Mouse (Mus musculus): Measurements from ENCODE around the gene Cmas.

Cmas gene

DNA sequence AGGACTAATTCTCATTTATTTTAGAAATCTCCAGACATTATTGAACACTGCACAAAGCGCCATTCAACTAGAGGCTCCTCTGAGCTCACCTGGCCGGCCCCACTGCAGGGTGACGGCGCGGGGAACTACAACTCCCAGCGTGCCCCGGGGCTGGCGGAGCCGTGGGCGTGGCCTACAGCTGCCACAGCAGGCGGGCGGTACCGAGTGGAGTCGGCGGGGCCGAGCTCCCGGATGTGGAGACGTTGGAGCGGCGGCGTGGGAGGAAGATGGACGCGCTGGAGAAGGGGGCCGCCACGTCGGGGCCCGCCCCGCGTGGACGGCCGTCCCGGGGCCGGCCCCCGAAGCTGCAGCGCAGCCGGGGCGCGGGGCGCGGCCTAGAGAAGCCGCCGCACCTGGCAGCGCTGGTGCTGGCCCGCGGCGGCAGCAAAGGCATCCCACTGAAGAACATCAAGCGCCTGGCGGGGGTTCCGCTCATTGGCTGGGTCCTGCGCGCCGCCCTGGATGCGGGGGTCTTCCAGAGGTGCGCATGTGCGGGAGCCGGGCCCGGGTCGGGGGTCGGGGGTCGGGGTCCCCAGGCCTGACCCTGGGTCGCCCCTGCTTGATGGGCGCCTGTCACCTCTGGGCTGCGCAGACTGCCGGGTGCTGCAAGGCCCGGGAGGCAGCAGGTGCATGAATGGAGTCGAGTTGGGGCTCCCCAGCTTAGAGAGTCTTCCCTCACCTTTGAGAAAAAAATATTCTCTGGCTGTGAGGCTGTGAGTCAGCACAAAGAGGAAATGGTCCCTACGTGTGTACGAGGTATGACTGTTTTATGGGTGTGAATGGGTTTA, at the start of gene Cmas:
Cmas (plus strand) TSS at position 180 of the 827 bp plus-strand sequence.
- DNase-seq (ENCODE audit: low read depth, low spot score), result peak; percentile 67

DNA sequence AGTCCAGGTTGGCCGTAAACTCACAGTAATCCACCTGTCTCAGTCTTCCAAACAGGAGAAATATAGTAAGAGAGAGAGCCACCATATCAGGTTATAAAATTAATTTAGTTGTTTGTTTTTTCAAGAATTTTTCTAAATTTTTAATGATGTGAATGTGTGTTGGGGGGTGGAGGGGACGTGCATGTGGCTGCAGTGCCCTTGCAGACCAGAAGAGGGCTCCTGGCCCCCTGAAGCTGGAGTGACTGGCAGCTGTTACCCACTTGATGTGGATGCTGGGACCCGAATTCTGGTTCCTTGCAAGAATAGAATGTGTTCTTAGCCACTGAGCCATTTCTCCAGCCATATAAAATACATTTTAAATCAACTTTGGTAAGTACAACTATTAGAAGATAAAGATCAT, 49.8 kb upstream of the Cmas start:
- no peak for DNase-seq (ENCODE audit: low read depth, low spot score)

GRCm38 (mm10) chr6:142708369-142708768, 48.1 kb upstream of the Cmas start:
- DNase-seq (ENCODE audit: low read depth, low spot score), result no peak

DNA sequence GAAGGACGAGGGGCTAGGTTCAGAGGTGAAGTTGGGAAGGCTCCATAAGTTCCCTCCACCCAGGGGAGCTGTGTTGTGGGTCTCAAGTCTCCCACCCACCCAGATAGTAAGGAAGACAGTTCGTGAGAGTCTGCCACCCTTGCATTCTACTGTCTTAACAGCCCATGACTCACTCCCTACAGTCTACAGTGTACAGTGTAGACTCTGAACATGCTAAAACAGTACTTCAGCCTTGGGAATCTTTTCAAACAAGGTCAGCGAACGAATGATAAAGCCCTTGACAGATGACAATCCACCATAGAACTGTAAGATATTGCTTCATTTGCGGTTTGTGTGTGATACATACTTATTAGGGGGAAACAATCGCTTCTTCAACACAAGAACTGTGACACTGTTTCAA, 45.8 kb upstream of the Cmas start:
- DNase-seq (ENCODE audit: low read depth, low spot score), result no peak

DNA sequence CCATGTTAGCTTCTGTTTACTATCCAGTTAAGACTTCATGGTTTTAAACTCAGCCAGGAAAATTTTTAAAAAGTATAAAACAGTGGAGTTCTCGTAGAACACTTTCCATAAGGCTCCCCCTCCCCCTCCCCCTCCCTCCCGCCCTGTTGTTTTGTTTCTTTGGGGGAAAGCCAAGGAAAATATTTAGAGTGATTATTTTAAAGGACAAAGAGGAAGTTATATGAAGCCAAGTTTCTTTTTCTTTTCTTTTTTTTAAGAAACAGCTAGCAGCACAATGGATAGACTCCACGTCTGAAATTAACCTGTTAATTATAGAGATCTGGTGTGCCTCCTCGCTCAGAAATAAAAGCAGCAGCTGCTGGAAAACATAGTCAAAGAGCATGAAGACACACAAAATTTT, 45.4 kb upstream of the Cmas start:
- no peak for DNase-seq (ENCODE audit: low read depth, low spot score)

- no peak for DNase-seq (ENCODE audit: low read depth, low spot score)
Measured at GRCm38 (mm10) chr6:142715026-142715425, 41.5 kb upstream of the Cmas start.

DNA sequence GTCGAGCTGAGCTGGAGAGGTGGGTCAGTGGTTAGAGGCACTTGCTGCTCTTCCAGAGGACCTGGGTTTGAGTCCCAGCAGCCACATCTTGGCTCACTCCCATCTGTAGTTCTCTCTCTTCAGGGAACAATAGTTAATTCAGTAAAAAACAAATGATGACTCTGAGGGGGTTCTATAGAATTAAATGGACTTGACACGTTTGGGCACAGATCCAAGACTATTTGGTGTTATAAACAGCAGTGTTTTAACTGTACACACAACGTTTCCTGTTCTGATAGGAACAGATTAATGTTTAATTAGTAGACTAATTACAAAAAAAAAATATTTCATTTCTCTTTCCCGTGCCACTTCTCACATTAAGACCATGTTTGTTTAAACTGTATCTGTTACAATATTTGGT, 39.3 kb upstream of the Cmas start:
- DNase-seq (ENCODE audit: low read depth, low spot score), result no peak

DNA sequence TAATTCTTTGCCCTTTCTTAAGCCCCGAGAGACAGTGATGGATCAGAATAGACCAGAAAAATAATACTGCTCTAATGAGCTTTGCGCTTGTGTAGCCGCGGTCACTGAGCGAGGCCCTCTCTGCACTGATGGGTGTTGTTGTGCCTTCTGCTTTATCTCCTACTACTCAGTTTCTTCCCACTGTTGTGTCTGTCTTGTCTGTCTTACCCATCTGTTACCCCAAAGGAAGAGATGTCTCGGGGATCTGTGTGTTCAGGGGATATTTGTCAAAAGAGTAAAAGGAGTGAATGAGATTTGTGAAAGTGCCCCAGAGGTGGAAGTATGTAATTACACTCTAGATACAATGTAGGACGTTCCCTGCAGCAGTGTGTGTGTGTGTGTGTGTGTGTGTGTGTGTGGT, 38.3 kb upstream of the Cmas start:
- DNase-seq (ENCODE audit: low read depth, low spot score), result no peak

- no peak for DNase-seq (ENCODE audit: low read depth, low spot score)
Measured at GRCm38 (mm10) chr6:142720641-142721040, 35.8 kb upstream of the Cmas start.

- DNase-seq (ENCODE audit: low read depth, low spot score), result no peak
Measured at GRCm38 (mm10) chr6:142721731-142722130, 34.8 kb upstream of the Cmas start.

DNA sequence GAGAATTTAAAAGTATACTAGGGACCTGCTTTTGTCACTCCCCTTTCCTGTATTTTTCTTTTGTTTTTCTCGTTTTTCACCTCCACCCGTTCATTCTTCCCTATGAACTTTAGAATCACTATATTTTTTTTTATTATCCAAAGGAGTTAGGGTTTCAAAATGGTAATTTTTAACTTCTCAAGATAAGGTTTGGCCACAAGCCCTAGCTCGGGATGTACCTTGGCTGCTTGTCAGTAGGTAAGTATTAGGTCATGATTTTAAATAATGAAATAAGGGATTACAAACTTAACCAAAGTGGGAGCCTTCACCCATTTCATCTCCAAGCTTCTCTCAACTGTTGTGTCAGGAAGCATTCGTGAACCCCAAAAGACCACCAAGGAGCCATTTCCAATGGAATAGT, 30.5 kb upstream of the Cmas start:
- DNase-seq (ENCODE audit: low read depth, low spot score), result no peak

- peak; percentile 30 for DNase-seq (ENCODE audit: low read depth, low spot score)
Measured at GRCm38 (mm10) chr6:142732567-142733290, 23.8 kb upstream of the Cmas start.

DNA sequence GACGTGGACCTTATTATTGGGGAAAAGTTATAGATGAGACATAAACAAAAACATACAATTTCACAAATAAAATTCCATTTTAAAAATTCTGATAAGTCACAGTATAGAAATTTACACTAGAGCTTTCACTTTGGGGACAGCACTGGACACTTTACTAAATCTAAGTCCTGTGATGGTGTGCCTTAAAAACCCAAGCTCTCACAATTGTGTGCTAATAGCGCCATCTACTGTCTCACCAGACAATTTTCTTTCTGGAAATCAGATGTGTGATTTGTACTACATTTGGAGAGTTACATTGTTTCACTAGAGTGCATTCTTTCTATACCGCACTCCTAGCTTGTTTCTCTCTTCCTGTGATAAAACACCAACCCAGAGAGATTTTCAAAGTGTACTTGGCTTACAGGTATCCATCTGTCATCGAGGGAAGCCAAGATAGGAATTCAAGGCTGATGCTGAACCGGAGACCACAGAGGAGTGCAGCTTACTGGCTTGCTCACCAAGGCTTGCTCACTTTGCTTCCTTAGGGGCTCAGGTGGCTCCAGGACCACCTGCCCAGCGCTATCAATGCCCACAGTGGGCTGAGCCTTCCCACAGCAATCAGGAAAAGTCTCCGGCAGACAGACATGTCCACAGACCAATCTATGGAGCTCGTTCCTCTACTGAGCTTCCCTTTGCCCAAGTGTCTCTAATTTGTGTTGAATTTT, 21.0 kb upstream of the Cmas start:
- DNase-seq (ENCODE audit: low read depth, low spot score), result peak; percentile 42

DNA sequence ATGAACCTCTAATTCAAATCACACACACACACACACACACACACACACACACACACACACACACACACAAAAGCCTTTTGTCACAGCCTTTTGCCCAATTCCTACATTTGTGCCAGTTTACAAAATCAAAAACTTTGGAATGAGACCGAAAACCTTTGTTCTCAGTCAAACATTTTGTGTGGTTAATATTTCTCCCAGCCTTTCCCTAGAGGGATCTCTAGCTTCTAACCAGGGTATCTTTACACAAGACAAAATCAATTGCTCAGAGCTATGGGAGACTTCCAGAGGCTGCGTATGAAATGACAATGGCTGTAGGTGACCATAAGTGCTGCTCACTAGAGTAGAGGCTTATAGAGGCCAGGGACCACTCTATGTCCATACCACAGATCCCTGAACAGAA, 18.3 kb upstream of the Cmas start:
- DNase-seq (ENCODE audit: low read depth, low spot score), result no peak

DNA sequence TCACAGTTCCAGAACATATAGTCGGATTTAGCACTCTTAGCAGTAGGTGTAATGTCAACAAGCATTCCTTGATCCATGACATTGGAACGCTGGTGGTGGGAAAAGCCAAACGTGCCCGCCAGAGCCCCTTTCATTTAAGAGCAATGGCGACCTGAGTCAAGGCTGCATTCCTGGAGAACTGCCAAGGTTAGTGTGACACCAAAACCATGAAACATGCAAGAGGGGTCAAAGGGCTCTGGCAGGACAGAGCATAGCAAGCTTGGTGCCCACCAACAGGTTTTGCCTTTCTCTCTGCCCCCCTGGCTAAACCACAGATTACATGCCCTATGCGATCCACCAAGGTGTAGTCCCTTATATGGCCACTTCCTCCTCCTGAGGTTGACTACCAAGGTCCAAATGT, 17.8 kb upstream of the Cmas start:
- DNase-seq (ENCODE audit: low read depth, low spot score), result no peak

GRCm38 (mm10) chr6:142741763-142742162, 14.7 kb upstream of the Cmas start:
- no peak for DNase-seq (ENCODE audit: low read depth, low spot score)

GRCm38 (mm10) chr6:142743193-142743592, 13.3 kb upstream of the Cmas start:
- DNase-seq (ENCODE audit: low read depth, low spot score), result no peak

- no peak for DNase-seq (ENCODE audit: low read depth, low spot score)
Measured at GRCm38 (mm10) chr6:142745484-142745883, 11.0 kb upstream of the Cmas start.

DNA sequence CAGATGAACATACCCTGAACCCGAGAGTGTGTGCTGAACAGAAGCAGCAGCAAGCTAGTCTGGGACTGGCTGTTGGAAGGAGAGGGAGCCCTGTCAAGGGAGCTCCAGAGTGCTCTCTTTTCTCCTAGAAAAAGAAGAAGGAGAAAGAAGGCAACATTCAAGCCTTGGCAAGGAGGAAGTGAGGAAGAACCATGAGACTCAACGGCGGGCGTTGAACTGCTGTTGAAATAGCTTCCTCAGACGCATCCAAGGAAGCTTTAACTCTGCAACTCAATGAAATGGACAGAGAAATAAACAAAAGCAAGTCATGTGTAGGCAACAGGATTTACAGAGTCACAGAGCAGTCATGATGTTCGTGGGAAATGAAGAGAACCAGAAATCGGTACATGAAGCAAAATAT, 9.7 kb upstream of the Cmas start:
- DNase-seq (ENCODE audit: low read depth, low spot score), result no peak

DNA sequence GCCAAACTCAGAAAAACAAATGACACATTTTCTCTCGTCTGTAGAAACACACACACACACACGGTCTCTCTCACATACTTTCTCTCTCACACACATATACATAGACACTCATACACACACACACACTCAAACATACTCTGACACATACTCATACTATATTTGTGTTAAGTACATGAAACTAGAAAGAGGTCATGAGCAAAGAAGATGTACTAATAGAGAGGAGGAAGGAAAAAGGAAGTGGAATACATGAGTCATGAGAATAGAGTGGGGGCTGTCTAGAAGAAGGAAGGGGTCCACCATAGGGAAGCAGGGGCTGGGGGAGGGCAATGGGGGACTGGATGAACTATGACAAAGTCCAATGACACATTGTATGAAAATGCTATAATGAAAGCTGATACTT, 9.3 kb upstream of the Cmas start:
- no peak for DNase-seq (ENCODE audit: low read depth, low spot score)

GRCm38 (mm10) chr6:142748057-142748708, 8.3 kb upstream of the Cmas start:
- no peak for DNase-seq (ENCODE audit: low read depth, low spot score)

- no peak for DNase-seq (ENCODE audit: low read depth, low spot score)
Measured at GRCm38 (mm10) chr6:142751365-142751764, 5.1 kb upstream of the Cmas start.
